Mouse (Mus musculus) liver, embryonic 14.5 days (tissue): ENCODE measurements around the gene Dcbld1. TPM values are rescaled to one million over a fixed set of nuclear protein-coding genes. Genes with fewer than 3 reads are reported as not detected.
"Not testable (repeated sequence)": the region's sequence is repeated elsewhere in the genome, so short reads cannot be mapped to it uniquely, and the experiment has no call there.

Experiments used
- ATAC-seq: fragments of 200-750 bp; cut with Nextera tagmentation; 2 replicates; pipeline ENCODE4 v1.8.0; 2017; ENCODE audit warnings: moderate number of reproducible peaks, mild to moderate bottlenecking, moderate library complexity; ENCODE audit not compliant: insufficient read depth
- DNase-seq, 3 experiments: peaks; one replicate each; pipeline ENCODE4 v3.0.0-alpha.2; 2012 to 2013; ENCODE audit warnings: low read depth in 3 of 3, low spot score in 3 of 3
- H3K27ac ChIP-seq: fragments of 300-500 bp; sonication (generic); 2 replicates; pipeline ENCODE4 v1.5.1; 2014; ENCODE audit warnings: moderate library complexity, mild to moderate bottlenecking, control low read depth, inconsistent platforms
- H3K27me3 ChIP-seq: fragments of 300-500 bp; sonication (generic); 2 replicates; pipeline ENCODE4 v1.6.1; 2014; ENCODE audit warnings: mild to moderate bottlenecking, low read length, moderate library complexity; ENCODE audit not compliant: control insufficient read depth, insufficient read depth
- H3K36me3 ChIP-seq: fragments of 300-500 bp; sonication (generic); replicated peaks from 2 replicates; pipeline ENCODE4 v1.6.1; 2014; ENCODE audit warnings: low read depth; ENCODE audit not compliant: control insufficient read depth, insufficient read depth
- H3K4me1 ChIP-seq, 2 experiments: fragments of 200-500 bp in 1 of 2; fragments of 300-500 bp in 1 of 2; sonication (generic) in 1 of 2; replicated peaks; 2 replicates each; pipeline ENCODE4 v1.6.1; 2012 to 2014; ENCODE audit warnings: antibody characterized with exemption in 1 of 2, inconsistent platforms in 1 of 2, low read length in 1 of 2; ENCODE audit not compliant: control insufficient read depth in 2 of 2, insufficient read depth in 2 of 2
- H3K4me2 ChIP-seq: fragments of 300-500 bp; sonication (generic); 2 replicates; pipeline ENCODE4 v1.6.1; 2014; ENCODE audit warnings: low read depth, mild to moderate bottlenecking, control low read depth, moderate library complexity
- H3K4me3 ChIP-seq, 2 experiments: fragments of 200-500 bp in 1 of 2; fragments of 300-500 bp in 1 of 2; sonication (generic) in 1 of 2; 2 replicates each; pipeline ENCODE4 v1.5.1; 2012 to 2014; ENCODE audit warnings: low read depth in 2 of 2, low read length in 2 of 2, mild to moderate bottlenecking in 2 of 2, control low read depth in 1 of 2, inconsistent platforms in 1 of 2, moderate library complexity in 1 of 2; ENCODE audit not compliant: insufficient read depth in 1 of 2
- H3K9ac ChIP-seq: fragments of 300-500 bp; sonication (generic); replicated peaks from 2 replicates; pipeline ENCODE4 v1.6.1; 2014; ENCODE audit warnings: mild to moderate bottlenecking, control low read depth, moderate library complexity
- H3K9me3 ChIP-seq: fragments of 300-500 bp; sonication (generic); 2 replicates; pipeline ENCODE4 v1.6.1; 2016; ENCODE audit warnings: low read length, mixed read lengths; ENCODE audit not compliant: control insufficient read depth
- CTCF ChIP-seq: IDR thresholded peaks from 2 replicates; pipeline ENCODE4 v1.5.1; 2016; ENCODE audit warnings: antibody characterized with exemption, low read depth, control low read depth
- EP300 ChIP-seq: IDR thresholded peaks from 2 replicates; pipeline ENCODE4 v1.6.1; 2016; ENCODE audit warnings: antibody characterized with exemption, low read depth
- WGBS: fragments of 180-500 bp; shearing (Covaris S2); extraction: QIAGEN DNeasy Blood & Tissue Kit; methylation state at CpG from one replicate; pipeline ENCODE4 v1.1.7; 2014; ENCODE audit not compliant: insufficient replicate concordance; 5-methylcytosine and 5-hydroxymethylcytosine counted together
- polyA plus RNA-seq, 2 experiments: library from polyadenylated mRNA; depleted of rRNA in 1 of 2; stranded (reverse) in 1 of 2; unstranded in 1 of 2; fragments of >200 nt; fragmentation: Nextera tagmentation in 1 of 2; extraction: Ambion mirVana in 1 of 2; gene quantifications; 2 replicates each; pipeline versions ENCODE4 v1.2.1 to v1.2.3; 2012 to 2014

Gene Dcbld1
- polyA plus RNA-seq, 2 experiments, result 1.9 to 2.9 TPM

GRCm38 (mm10) chr10:52274001-52274909 is 40.8 kb downstream of the Dcbld1 start:
- ATAC-seq, result no peak
- TF ChIP-seq CTCF, result no peak
- TF ChIP-seq EP300, result no peak
- Histone ChIP-seq H3K36me3 (no peaks in the 10 kb centered on the region), H3K4me1 (peaks cover 0 to 17% of the 10 kb centered on the region in 2 experiments; a peak in 3 of 4 replicates), H3K9ac (no peak overlapping the region), H3K9me3 (no peaks in the 10 kb centered on the region), H3K4me2 (no peak overlapping the region), H3K4me3 (no peak overlapping the region), H3K27me3 (no peaks in the 10 kb centered on the region), H3K27ac (no peak overlapping the region)
- 59% methylated on average over 8 of the region's 8 CpGs for WGBS
- no peak for DNase-seq

- Histone ChIP-seq H3K4me2 (no peak overlapping the region), H3K4me1 (peaks cover 0 to 14% of the 10 kb centered on the region in 2 experiments; a peak in 2 of 4 replicates), H3K9me3 (no peaks in the 10 kb centered on the region), H3K36me3 (no peaks in the 10 kb centered on the region), H3K9ac (no peak overlapping the region), H3K4me3 (no peak overlapping the region), H3K27me3 (no peaks in the 10 kb centered on the region), H3K27ac (no peak overlapping the region)
- DNase-seq, result no peak
- TF ChIP-seq EP300 (no peak), CTCF (no peak)
- WGBS, result 47% methylated on average over 15 of the region's 15 CpGs
- peak; percentile 43; the same call in 1 of the 2 replicates for ATAC-seq
Observed at GRCm38 (mm10) chr10:52274910-52275604, 41.6 kb downstream of the Dcbld1 start.

- no peak for ATAC-seq
- DNase-seq, result no peak
- WGBS, result 60% methylated on average over 3 of the region's 3 CpGs
Observed at GRCm38 (mm10) chr10:52276579-52276978, 43.2 kb downstream of the Dcbld1 start.

GRCm38 (mm10) chr10:52277564-52277963 is 44.1 kb downstream of the Dcbld1 start:
- H3K4me1 ChIP-seq, ATAC-seq, H3K27me3 ChIP-seq, H3K27ac ChIP-seq, H3K4me3 ChIP-seq, H3K4me2 ChIP-seq, H3K9ac ChIP-seq, DNase-seq, H3K9me3 ChIP-seq, H3K36me3 ChIP-seq: not testable (repeated sequence)
- WGBS, result 71% methylated on average over 8 of the region's 8 CpGs

More at GRCm38 (mm10) chr10:52276579-52276978, 43.2 kb downstream of the Dcbld1 start:
- H3K4me1 ChIP-seq, result peaks cover 0 to 8% of the 10 kb centered on the region in 2 experiments; a peak in 2 of 4 replicates
- TF ChIP-seq CTCF (no peak), EP300 (no peak)
- H3K9ac ChIP-seq, result no peak overlapping the region
- H3K4me3 ChIP-seq, result no peak overlapping the region
- H3K4me2 ChIP-seq, result no peak overlapping the region
- no peaks in the 10 kb centered on the region for H3K27me3 ChIP-seq
- no peaks in the 10 kb centered on the region for H3K9me3 ChIP-seq
- no peaks in the 10 kb centered on the region for H3K36me3 ChIP-seq
- H3K27ac ChIP-seq, result no peak overlapping the region

GRCm38 (mm10) chr10:52278011-52278434 is 44.6 kb downstream of the Dcbld1 start:
- Histone ChIP-seq H3K9ac (no peak overlapping the region), H3K4me1 (peaks cover 0 to 1% of the 10 kb centered on the region in 2 experiments; a peak in 2 of 4 replicates), H3K27me3 (no peaks in the 10 kb centered on the region), H3K36me3 (no peaks in the 10 kb centered on the region), H3K9me3 (no peaks in the 10 kb centered on the region), H3K27ac (no peak overlapping the region), H3K4me2 (no peak overlapping the region), H3K4me3 (no peak overlapping the region)
- no peak for TF ChIP-seq EP300
- no peak for TF ChIP-seq CTCF
- WGBS, result 66% methylated on average over 9 of the region's 9 CpGs
- DNase-seq, result no peak
- ATAC-seq, result no peak
